Mouse (Mus musculus): Measurements from ENCODE around the gene Mpp4. TPM values are rescaled to one million over a fixed set of nuclear protein-coding genes. Genes with fewer than 3 reads are reported as not detected.

Gene Mpp4
- polyA plus RNA-seq, 1 experiment from 2014 or later: 0.62 TPM

- Histone ChIP-seq H3K27me3 (ENCODE audit: control insufficient read depth, insufficient read depth, low read length) (no peaks in the 10 kb centered on the region), H3K27ac (ENCODE audit: low read depth, low read length) (no peak overlapping the region), H3K9ac (ENCODE audit: low read depth, low read length) (no peak overlapping the region), H3K36me3 (ENCODE audit: control insufficient read depth, insufficient read depth, low read length) (peaks cover 17% of the 10 kb centered on the region; the same call in 1 of the 2 replicates), H3K4me3 (ENCODE audit: low read length) (no peak overlapping the region), H3K4me1 (ENCODE audit: control insufficient read depth, insufficient read depth, low read length) (no peaks in the 10 kb centered on the region), H3K4me2 (replicated peaks; ENCODE audit: low read depth, low read length) (no peak overlapping the region), H3K9me3 (ENCODE audit: control insufficient read depth, low read length) (no peaks in the 10 kb centered on the region)
- WGBS: 82% methylated on average over 8 of the region's 8 CpGs
- no peak for ATAC-seq (ENCODE audit: low FRiP score, low TSS enrichment)
Observed at GRCm38 (mm10) chr1:59162309-59163024, 722 bp downstream of the Mpp4 start.

GRCm38 (mm10) chr1:59161396-59161795 is 1.8 kb downstream of the Mpp4 start:
- no peak for ATAC-seq (ENCODE audit: low FRiP score, low TSS enrichment)

GRCm38 (mm10) chr1:59160871-59161270 is 2.3 kb downstream of the Mpp4 start:
- H3K4me3 ChIP-seq (ENCODE audit: low read length): no peak overlapping the region
- ATAC-seq (ENCODE audit: low FRiP score, low TSS enrichment): no peak
- WGBS: 82% methylated on average over 6 of the region's 6 CpGs

More at GRCm38 (mm10) chr1:59161396-59161795, 1.8 kb downstream of the Mpp4 start:
- Histone ChIP-seq H3K9ac (ENCODE audit: low read depth, low read length) (no peak overlapping the region), H3K27me3 (ENCODE audit: control insufficient read depth, insufficient read depth, low read length) (no peaks in the 10 kb centered on the region), H3K4me3 (ENCODE audit: low read length) (no peak overlapping the region), H3K27ac (ENCODE audit: low read depth, low read length) (no peak overlapping the region), H3K4me2 (replicated peaks; ENCODE audit: low read depth, low read length) (no peak overlapping the region), H3K36me3 (ENCODE audit: control insufficient read depth, insufficient read depth, low read length) (peaks cover 14% of the 10 kb centered on the region; the same call in 1 of the 2 replicates), H3K4me1 (ENCODE audit: control insufficient read depth, insufficient read depth, low read length) (no peaks in the 10 kb centered on the region), H3K9me3 (ENCODE audit: control insufficient read depth, low read length) (no peaks in the 10 kb centered on the region)
- 88% methylated on average over 6 of the region's 6 CpGs for WGBS

GRCm38 (mm10) chr1:59159136-59159535 is 4.1 kb downstream of the Mpp4 start:
- no peak overlapping the region for H3K9ac ChIP-seq (ENCODE audit: low read depth, low read length)
- H3K4me3 ChIP-seq (ENCODE audit: low read length): no peak overlapping the region
- H3K4me1 ChIP-seq (ENCODE audit: control insufficient read depth, insufficient read depth, low read length): no peaks in the 10 kb centered on the region
- H3K27ac ChIP-seq (ENCODE audit: low read depth, low read length): no peak overlapping the region
- no peaks in the 10 kb centered on the region for H3K9me3 ChIP-seq (ENCODE audit: control insufficient read depth, low read length)
- 91% methylated on average over 3 of the region's 3 CpGs for WGBS
- H3K36me3 ChIP-seq (ENCODE audit: control insufficient read depth, insufficient read depth, low read length): peaks cover 10% of the 10 kb centered on the region; the same call in 1 of the 2 replicates
- H3K27me3 ChIP-seq (ENCODE audit: control insufficient read depth, insufficient read depth, low read length): no peaks in the 10 kb centered on the region
- H3K4me2 ChIP-seq (replicated peaks; ENCODE audit: low read depth, low read length): no peak overlapping the region
- no peak for ATAC-seq (ENCODE audit: low FRiP score, low TSS enrichment)

More at GRCm38 (mm10) chr1:59160871-59161270, 2.3 kb downstream of the Mpp4 start:
- no peaks in the 10 kb centered on the region for H3K4me1 ChIP-seq (ENCODE audit: control insufficient read depth, insufficient read depth, low read length)
- H3K9ac ChIP-seq (ENCODE audit: low read depth, low read length): no peak overlapping the region
- no peak overlapping the region for H3K27ac ChIP-seq (ENCODE audit: low read depth, low read length)
- no peaks in the 10 kb centered on the region for H3K27me3 ChIP-seq (ENCODE audit: control insufficient read depth, insufficient read depth, low read length)
- H3K9me3 ChIP-seq (ENCODE audit: control insufficient read depth, low read length): no peaks in the 10 kb centered on the region
- peaks cover 13% of the 10 kb centered on the region; the same call in 1 of the 2 replicates for H3K36me3 ChIP-seq (ENCODE audit: control insufficient read depth, insufficient read depth, low read length)
- H3K4me2 ChIP-seq (replicated peaks; ENCODE audit: low read depth, low read length): no peak overlapping the region

GRCm38 (mm10) chr1:59158498-59158897 is 4.7 kb downstream of the Mpp4 start:
- Histone ChIP-seq H3K4me1 (ENCODE audit: control insufficient read depth, insufficient read depth, low read length) (no peaks in the 10 kb centered on the region), H3K4me2 (replicated peaks; ENCODE audit: low read depth, low read length) (no peak overlapping the region), H3K36me3 (ENCODE audit: control insufficient read depth, insufficient read depth, low read length) (peaks cover 4% of the 10 kb centered on the region; the same call in 1 of the 2 replicates), H3K4me3 (ENCODE audit: low read length) (no peak overlapping the region), H3K9ac (ENCODE audit: low read depth, low read length) (no peak overlapping the region), H3K27ac (ENCODE audit: low read depth, low read length) (no peak overlapping the region), H3K27me3 (ENCODE audit: control insufficient read depth, insufficient read depth, low read length) (no peaks in the 10 kb centered on the region), H3K9me3 (ENCODE audit: control insufficient read depth, low read length) (no peaks in the 10 kb centered on the region)
- WGBS: 82% methylated on average over 7 of the region's 7 CpGs
- ATAC-seq (ENCODE audit: low FRiP score, low TSS enrichment): no peak

GRCm38 (mm10) chr1:59157846-59158245 is 5.3 kb downstream of the Mpp4 start:
- Histone ChIP-seq H3K27ac (ENCODE audit: low read depth, low read length) (no peak overlapping the region), H3K9me3 (ENCODE audit: control insufficient read depth, low read length) (no peaks in the 10 kb centered on the region), H3K4me2 (replicated peaks; ENCODE audit: low read depth, low read length) (no peak overlapping the region), H3K4me1 (ENCODE audit: control insufficient read depth, insufficient read depth, low read length) (no peaks in the 10 kb centered on the region), H3K27me3 (ENCODE audit: control insufficient read depth, insufficient read depth, low read length) (no peaks in the 10 kb centered on the region), H3K9ac (ENCODE audit: low read depth, low read length) (no peak overlapping the region), H3K4me3 (ENCODE audit: low read length) (no peak overlapping the region), H3K36me3 (ENCODE audit: control insufficient read depth, insufficient read depth, low read length) (no peaks in the 10 kb centered on the region)
- no peak for ATAC-seq (ENCODE audit: low FRiP score, low TSS enrichment)
- 78% methylated on average over 4 of the region's 4 CpGs for WGBS

GRCm38 (mm10) chr1:59152346-59152745 is 10.8 kb downstream of the Mpp4 start:
- H3K9ac ChIP-seq (ENCODE audit: low read depth, low read length): no peak overlapping the region
- H3K4me1 ChIP-seq (ENCODE audit: control insufficient read depth, insufficient read depth, low read length): no peaks in the 10 kb centered on the region
- no peak overlapping the region for H3K4me3 ChIP-seq (ENCODE audit: low read length)
- H3K36me3 ChIP-seq (ENCODE audit: control insufficient read depth, insufficient read depth, low read length): no peaks in the 10 kb centered on the region
- WGBS: 65% methylated on average over 4 of the region's 4 CpGs
- H3K4me2 ChIP-seq (replicated peaks; ENCODE audit: low read depth, low read length): no peak overlapping the region
- no peak overlapping the region for H3K27ac ChIP-seq (ENCODE audit: low read depth, low read length)
- no peaks in the 10 kb centered on the region for H3K9me3 ChIP-seq (ENCODE audit: control insufficient read depth, low read length)
- H3K27me3 ChIP-seq (ENCODE audit: control insufficient read depth, insufficient read depth, low read length): no peaks in the 10 kb centered on the region
- ATAC-seq (ENCODE audit: low FRiP score, low TSS enrichment): no peak

- Histone ChIP-seq H3K27ac (ENCODE audit: low read depth, low read length) (no peak overlapping the region), H3K4me3 (ENCODE audit: low read length) (no peak overlapping the region), H3K27me3 (ENCODE audit: control insufficient read depth, insufficient read depth, low read length) (no peaks in the 10 kb centered on the region), H3K4me1 (ENCODE audit: control insufficient read depth, insufficient read depth, low read length) (no peaks in the 10 kb centered on the region), H3K9ac (ENCODE audit: low read depth, low read length) (no peak overlapping the region), H3K36me3 (ENCODE audit: control insufficient read depth, insufficient read depth, low read length) (no peaks in the 10 kb centered on the region), H3K4me2 (replicated peaks; ENCODE audit: low read depth, low read length) (no peak overlapping the region), H3K9me3 (ENCODE audit: control insufficient read depth, low read length) (no peaks in the 10 kb centered on the region)
- no peak for ATAC-seq (ENCODE audit: low FRiP score, low TSS enrichment)
- WGBS: 81% methylated on average over 5 of the region's 5 CpGs
Observed at GRCm38 (mm10) chr1:59150542-59150941, 12.6 kb downstream of the Mpp4 start.

GRCm38 (mm10) chr1:59144543-59144942 is 18.6 kb downstream of the Mpp4 start:
- H3K9ac ChIP-seq (ENCODE audit: low read depth, low read length): no peak overlapping the region
- ATAC-seq (ENCODE audit: low FRiP score, low TSS enrichment): no peak
- no peak overlapping the region for H3K27ac ChIP-seq (ENCODE audit: low read depth, low read length)
- H3K4me1 ChIP-seq (ENCODE audit: control insufficient read depth, insufficient read depth, low read length): no peaks in the 10 kb centered on the region
- H3K9me3 ChIP-seq (ENCODE audit: control insufficient read depth, low read length): no peaks in the 10 kb centered on the region
- no peak overlapping the region for H3K4me2 ChIP-seq (replicated peaks; ENCODE audit: low read depth, low read length)
- H3K4me3 ChIP-seq (ENCODE audit: low read length): no peak overlapping the region
- WGBS: 73% methylated on average over 10 of the region's 10 CpGs
- no peaks in the 10 kb centered on the region for H3K36me3 ChIP-seq (ENCODE audit: control insufficient read depth, insufficient read depth, low read length)
- H3K27me3 ChIP-seq (ENCODE audit: control insufficient read depth, insufficient read depth, low read length): no peaks in the 10 kb centered on the region

Data from kidney, embryonic 14.5 days (tissue).